Mouse (Mus musculus) heart, adult 2 months (tissue): ENCODE data around the gene Gtf2a1.

ENCODE experiments used
- CTCF ChIP-seq: fragments of 200-600 bp; IDR thresholded peaks from 2 replicates; pipeline ENCODE4 v1.8.1; 2022; ENCODE audit warnings: antibody characterized with exemption, mild to moderate bottlenecking, moderate library complexity
- EP300 ChIP-seq: fragments of 200-500 bp; IDR thresholded peaks from 2 replicates; pipeline ENCODE4 v1.6.1; 2011; ENCODE audit warnings: low read depth, low read length, control low read depth; ENCODE audit not compliant: insufficient read depth
- POLR2A ChIP-seq: fragments of 200-500 bp; IDR thresholded peaks from 2 replicates; pipeline ENCODE4 v1.6.1; 2011; ENCODE audit warnings: mild to moderate bottlenecking, low read depth, low read length, control low read depth; ENCODE audit not compliant: insufficient read depth

DNA sequence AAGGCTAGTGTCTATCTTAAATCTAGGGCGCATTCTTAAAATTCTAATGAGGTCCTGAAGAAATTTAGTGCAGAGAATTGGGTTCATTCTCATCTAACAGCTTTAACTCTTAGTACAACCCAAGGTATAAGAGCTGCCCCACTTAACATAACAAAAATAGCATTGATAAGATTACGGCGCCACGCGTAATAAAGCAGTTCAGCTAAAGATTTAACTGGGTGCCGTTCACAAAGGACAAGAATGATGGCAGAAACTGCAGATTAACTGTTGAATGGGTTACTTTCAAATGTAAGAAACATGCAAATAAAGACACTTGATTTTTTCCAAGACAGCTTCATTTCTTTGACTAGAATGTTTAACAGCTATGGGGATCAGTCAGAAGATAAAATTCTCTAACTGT lies 6.9 kb downstream of the Gtf2a1 start:
- TF ChIP-seq POLR2A, result no peak
- TF ChIP-seq EP300, result no peak
- no peak for TF ChIP-seq CTCF
